Mouse (Mus musculus) 3T3-L1 (cell line): ENCODE measurements at regions not wholly inside any gene's neighbourhood (a gene's known extent, or its start where the extent isn't known, plus 50 kb on each side); places are given as distances from the start of the nearest gene placed in this dataset.
"Not testable (repeated sequence)": the region's sequence is repeated elsewhere in the genome, so short reads cannot be mapped to it uniquely, and the experiment has no call there.

Experiments used
- DNase-seq: peaks from one replicate; pipeline ENCODE4 v3.0.0-alpha.2; 2015; ENCODE audit warnings: low read depth, low spot score

DNA sequence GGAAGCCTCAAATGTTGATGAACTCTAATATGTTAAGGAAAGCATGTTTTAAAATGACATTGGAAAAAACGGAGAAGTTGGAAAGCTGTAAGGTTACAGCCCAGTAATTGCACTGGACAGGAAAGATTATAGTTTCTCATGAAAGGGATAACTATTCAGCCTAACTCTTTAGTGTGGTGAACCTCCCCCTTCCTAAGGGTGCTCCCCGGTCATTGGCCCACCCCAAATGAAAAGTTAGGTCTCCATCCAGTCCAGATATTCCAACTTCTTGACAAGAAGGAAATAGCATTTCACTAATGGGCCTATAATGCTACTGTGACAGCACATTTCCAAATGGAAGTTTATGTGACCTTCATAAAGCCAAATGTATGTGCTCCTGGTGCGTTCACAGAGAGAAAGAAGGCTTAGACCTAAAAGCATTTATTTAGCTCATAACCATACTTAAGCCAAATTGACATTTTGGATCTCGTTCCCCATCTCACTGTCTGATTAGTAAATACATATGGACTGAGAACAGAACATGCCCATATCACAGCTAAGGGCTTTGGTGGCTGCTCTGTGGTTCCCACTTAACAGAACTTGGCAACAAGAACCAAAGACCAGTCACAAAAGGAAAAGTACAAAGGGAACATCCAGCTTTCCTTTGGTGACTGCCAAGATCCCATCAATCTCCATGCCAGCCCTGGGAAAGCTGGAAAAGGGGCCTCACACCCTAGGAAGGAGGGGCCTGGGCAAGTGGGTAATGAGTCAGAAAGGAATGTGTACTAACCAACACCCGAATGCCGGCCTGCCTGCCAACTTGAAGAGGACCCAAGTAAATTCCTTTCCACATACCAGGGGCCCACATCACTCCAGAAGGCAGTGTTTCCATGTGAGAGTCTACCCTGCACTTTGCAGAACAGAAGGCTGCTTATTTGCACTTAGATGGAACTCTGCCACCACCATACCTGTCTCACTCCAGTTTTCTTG, 155.1 kb upstream of the Chst7 start:
- peak; percentile 95 for DNase-seq

DNA sequence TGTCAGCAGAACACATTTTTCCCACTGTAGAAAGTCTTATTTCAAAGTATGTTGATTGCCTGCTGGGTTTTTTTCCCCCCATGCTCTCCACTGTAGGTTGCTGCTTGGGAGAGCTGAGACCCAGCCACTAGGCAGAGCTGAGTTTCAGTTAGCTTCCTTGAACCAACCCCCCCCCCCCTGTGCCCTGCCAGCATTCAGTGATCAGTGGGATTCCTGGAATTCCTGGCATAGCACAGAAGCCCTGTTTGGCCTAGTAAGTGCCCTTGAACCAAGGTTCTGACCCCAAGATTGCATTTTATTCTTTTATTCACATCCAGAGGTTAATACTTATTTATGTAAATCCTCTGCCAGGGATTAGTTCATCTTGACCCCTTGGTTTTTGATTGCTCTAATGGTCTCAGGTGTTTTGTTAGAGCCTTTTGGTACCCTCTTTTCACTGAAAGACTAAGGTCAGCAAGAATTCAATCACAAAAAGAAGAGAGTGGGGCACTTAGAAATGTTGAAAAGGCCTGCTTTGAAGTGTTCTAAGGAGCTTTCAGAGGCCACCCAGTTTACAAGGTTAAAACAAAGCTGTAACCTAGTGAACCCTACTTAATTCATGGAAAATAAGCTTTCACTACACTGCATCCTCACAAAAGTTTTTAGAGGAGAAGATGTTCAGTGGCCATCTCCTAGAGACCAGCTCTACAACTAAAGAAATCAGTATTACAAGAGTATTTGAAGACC, 152.6 kb upstream of the Chst7 start:
- peak; percentile 38 for DNase-seq

DNA sequence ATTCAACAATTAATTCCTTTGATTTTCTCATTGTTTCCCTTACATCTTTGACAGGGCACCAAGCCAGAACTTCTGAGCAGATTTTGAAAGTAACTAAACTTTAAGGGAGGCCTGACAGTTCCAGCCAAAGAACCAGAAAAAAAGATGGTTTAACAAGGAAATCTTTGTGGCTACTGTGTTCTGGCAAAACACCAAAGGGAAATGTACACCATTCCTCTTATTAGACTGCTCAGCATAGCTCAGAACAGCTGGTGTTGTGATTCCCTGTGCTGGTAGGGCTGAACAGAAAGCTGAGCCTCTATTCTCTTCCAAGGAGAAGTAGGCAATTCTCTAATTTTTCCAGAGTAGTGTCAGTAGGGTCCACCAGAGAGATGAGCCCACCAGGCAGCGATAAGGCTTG, 142.4 kb upstream of the Chst7 start:
- peak; percentile 62 for DNase-seq

DNA sequence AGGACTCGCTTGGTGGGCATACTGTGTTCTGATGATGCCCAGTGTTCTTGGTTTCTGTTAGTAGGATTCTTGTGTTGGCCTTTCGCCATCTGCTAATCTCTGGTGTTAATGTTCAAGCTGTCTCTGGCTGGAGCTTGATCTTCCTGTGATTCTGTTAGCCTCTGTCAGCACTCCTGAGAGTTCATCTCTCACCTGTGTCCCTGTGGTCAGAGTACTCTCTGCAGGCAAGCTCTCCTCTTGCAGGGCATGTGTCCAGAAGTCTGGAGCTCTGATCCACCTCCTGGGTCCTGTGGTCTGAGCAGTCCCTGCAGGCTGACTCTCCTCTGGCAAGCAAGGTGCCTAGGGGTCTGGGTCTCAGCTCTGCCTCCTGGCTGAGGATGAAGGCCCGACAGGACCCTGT, 130.0 kb upstream of the Chst7 start:
- not testable (repeated sequence) for DNase-seq

DNA sequence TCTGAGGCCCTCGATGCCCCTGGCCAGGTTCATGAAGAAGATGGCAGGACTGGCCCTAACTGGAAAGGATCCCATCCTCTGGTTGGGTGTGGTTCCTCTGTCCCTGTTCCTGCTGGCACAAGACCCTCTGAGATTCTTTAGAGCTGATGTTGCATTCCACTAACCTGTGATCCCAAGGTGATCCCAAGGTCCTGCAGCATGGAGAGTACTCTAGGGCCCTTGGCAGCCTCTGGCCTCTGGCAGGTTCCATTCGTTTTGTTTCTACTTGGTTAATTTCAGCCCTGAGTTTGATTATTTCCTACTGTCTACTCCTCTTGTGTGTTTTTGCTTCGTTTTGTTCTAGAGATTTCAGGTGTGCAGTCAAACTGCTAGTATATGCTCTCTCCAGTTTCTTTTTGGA, 129.5 kb upstream of the Chst7 start:
- DNase-seq, result no peak

DNA sequence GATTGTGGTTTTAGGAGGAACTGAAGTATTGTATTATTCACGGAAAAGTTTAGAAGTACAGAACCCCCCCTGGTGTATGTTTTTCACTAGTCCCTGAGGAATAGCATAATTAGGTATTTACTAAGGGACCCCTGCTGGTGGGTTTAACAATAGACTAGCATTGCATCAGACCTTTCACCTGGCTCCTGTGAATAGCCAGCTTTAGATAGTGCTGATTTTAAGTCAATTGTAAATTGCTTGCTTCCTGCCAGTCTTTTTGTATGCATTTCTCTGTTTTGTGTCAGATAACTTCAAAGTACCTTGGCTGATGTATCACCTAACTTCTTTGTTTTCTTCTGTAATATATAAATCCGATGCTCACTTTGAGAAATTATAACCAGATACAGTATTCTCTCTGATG, 116.1 kb upstream of the Chst7 start:
- DNase-seq, result no peak
